Mouse (Mus musculus) G1E (cell line): ENCODE measurements around the gene Six4. TPM values are rescaled to one million over a fixed set of nuclear protein-coding genes. Genes with fewer than 3 reads are reported as not detected.
"Not testable (repeated sequence)": the region's sequence is repeated elsewhere in the genome, so short reads cannot be mapped to it uniquely, and the experiment has no call there.

ENCODE experiments used
- ATAC-seq: 2 replicates; pipeline ENCODE4 v1.8.0; 2016; ENCODE audit warnings: mild to moderate bottlenecking; ENCODE audit not compliant: insufficient number of reproducible peaks, poor library complexity, low FRiP score, severe bottlenecking; ENCODE audit errors: extremely low read depth
- DNase-seq: peaks from one replicate; pipeline ENCODE4 v3.0.0; 2012; ENCODE audit warnings: low spot score
- H3K27me3 ChIP-seq: 2 replicates; pipeline ENCODE4 v1.6.1; 2012; ENCODE audit warnings: mild to moderate bottlenecking, low read length, inconsistent platforms; ENCODE audit not compliant: insufficient read depth
- H3K36me3 ChIP-seq: replicated peaks from 2 replicates; pipeline ENCODE3; 2012; ENCODE audit warnings: mild to moderate bottlenecking, inconsistent platforms
- H3K4me1 ChIP-seq: 2 replicates; pipeline ENCODE4 v1.6.1; 2012; ENCODE audit warnings: low read depth, low read length, inconsistent platforms, mixed read lengths; ENCODE audit not compliant: insufficient read depth
- H3K4me3 ChIP-seq: 2 replicates; pipeline ENCODE4 v1.5.1; 2012; ENCODE audit warnings: low read depth, mild to moderate bottlenecking, inconsistent platforms, low read length, moderate library complexity, mixed read lengths
- H3K9me3 ChIP-seq: replicated peaks from 2 replicates; pipeline ENCODE4 v1.6.1; 2012; ENCODE audit warnings: inconsistent platforms
- CTCF ChIP-seq: IDR thresholded peaks from 2 replicates; pipeline ENCODE4 v1.5.1; 2012; ENCODE audit warnings: low read depth, low read length, inconsistent platforms, mixed read lengths
- GATA1 ChIP-seq: IDR thresholded peaks from 2 replicates; pipeline ENCODE4 v1.6.1; 2012; ENCODE audit warnings: borderline replicate concordance, low read length, inconsistent platforms, mixed read lengths
- GATA2 ChIP-seq: IDR thresholded peaks from 2 replicates; pipeline ENCODE4 v1.6.1; 2012; ENCODE audit warnings: low read depth, low read length, inconsistent platforms, borderline replicate concordance
- POLR2AphosphoS5 ChIP-seq: IDR thresholded peaks from 2 replicates; pipeline ENCODE4 v1.6.1; 2012; ENCODE audit warnings: low read depth, low read length, inconsistent platforms; ENCODE audit not compliant: insufficient replicate concordance
- TAL1 ChIP-seq: conservative IDR thresholded peaks from 2 replicates; pipeline ENCODE4 v1.6.1; 2012; ENCODE audit warnings: low read depth, low read length, inconsistent platforms, mixed read lengths
- polyA plus RNA-seq: library from polyadenylated mRNA; stranded (reverse); fragments of >175 nt; gene quantifications from 2 replicates; pipeline ENCODE4 v1.2.3, GENCODE M21; 2012
- total RNA-seq, 2 experiments: library from RNA; stranded (forward) in 1 of 2; stranded (reverse) in 1 of 2; fragments of 200-1000 nt in 1 of 2; fragments of >200 nt in 1 of 2; fragmentation: Nextera tagmentation in 1 of 2; gene quantifications; 2 replicates each; pipeline ENCODE4 v1.2.3; 2014 to 2017

Gene Six4
- total and polyA plus RNA-seq, 3 experiments = 0.73 to 11.3 (median 3.2) TPM

GRCm38 (mm10) chr12:73107821-73108220, 5.4 kb downstream of the Six4 start:
- TF ChIP-seq GATA1 (no peak), TAL1 (no peak), GATA2 (no peak), CTCF (no peak), POLR2AphosphoS5 (no peak)
- H3K4me3 ChIP-seq = no peak overlapping the region
- peaks cover 27% of the 10 kb centered on the region for H3K4me1 ChIP-seq
- peaks cover 29% of the 10 kb centered on the region for H3K27me3 ChIP-seq
- DNase-seq = no peak
- ATAC-seq = no peak
- no peaks in the 10 kb centered on the region for H3K9me3 ChIP-seq
- peaks cover 30% of the 10 kb centered on the region for H3K36me3 ChIP-seq

- Histone ChIP-seq H3K27me3 (no peaks in the 10 kb centered on the region), H3K4me3 (no peak overlapping the region), H3K4me1 (peaks cover 2% of the 10 kb centered on the region; the same call in 1 of the 2 replicates), H3K36me3 (peaks cover 15% of the 10 kb centered on the region), H3K9me3 (no peaks in the 10 kb centered on the region)
- DNase-seq (no peak), ATAC-seq (no peak)
- TF ChIP-seq TAL1 = no peak
- no peak for TF ChIP-seq CTCF
- no peak for TF ChIP-seq GATA2
- TF ChIP-seq GATA1 = no peak
- TF ChIP-seq POLR2AphosphoS5 = no peak
Observed at GRCm38 (mm10) chr12:73103713-73104112, 9.5 kb downstream of the Six4 start.

DNA sequence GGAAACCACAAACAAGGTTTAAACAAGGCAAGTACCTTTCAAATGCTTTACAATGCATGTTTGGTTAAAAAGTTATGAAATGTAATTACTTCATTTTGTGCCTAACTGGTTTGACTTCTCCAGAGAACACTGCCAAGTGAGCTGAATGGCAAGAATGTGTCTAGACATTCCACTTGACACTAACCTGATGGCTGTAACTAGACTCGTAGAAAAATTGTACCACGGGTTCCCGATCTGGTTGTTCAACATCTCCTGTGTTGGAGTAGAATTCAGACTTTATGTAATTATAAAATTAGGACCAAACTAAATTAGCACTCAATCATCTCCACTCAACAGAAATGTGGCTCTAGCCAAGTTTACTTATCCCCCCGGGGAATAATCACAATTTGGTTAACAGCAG, 14.7 kb downstream of the Six4 start:
- no peak for DNase-seq
- H3K36me3 ChIP-seq = peaks cover 7% of the 10 kb centered on the region
- no peak for ATAC-seq
- peaks cover 3% of the 10 kb centered on the region; the same call in 1 of the 2 replicates for H3K4me1 ChIP-seq
- no peaks in the 10 kb centered on the region for H3K27me3 ChIP-seq
- no peaks in the 10 kb centered on the region for H3K9me3 ChIP-seq
- no peak for TF ChIP-seq GATA1
- TF ChIP-seq CTCF = no peak
- TF ChIP-seq POLR2AphosphoS5 = no peak
- TF ChIP-seq TAL1 = no peak
- H3K4me3 ChIP-seq = no peak overlapping the region

DNA sequence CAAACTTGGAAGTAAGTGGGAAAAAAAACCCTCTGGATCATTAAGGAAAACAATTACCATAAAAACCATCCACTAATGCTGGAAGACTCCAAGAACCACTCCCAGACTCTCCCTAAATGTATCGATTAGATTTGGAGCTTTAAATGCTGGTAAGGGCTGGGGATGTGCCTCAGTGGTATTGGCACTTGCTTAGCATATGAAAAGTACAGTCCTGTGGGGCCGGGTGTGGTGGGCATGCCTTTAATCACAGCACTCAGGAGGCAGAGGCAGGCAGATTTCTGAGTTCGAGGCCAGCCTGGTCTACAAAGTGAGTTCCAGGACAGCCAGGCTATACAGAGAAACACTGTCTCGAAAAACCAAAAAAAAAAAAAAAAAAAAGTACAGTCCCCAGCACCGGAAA, 17.1 kb downstream of the Six4 start:
- not testable (repeated sequence) for H3K27me3 ChIP-seq, H3K9me3 ChIP-seq, H3K4me1 ChIP-seq, H3K4me3 ChIP-seq, DNase-seq, ATAC-seq, H3K36me3 ChIP-seq

DNA sequence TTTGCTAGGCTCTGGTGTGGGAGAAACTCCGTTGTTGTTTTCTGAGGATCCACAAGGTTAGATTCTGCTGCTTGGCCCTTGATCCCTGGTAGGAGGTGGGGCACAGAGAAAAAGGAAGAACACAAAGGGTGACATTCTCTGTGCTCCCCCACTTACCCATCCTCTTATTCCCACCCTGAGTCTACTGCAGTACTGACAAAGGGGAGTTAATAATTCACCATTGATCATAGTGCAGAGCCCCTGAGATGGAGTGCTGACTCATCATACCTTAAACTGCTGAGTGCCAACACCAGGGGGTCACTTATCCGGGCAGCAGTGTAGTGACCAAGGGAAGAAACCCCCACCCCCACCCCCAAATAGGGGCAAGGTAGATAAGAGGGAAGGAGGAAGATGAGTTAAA, 18.7 kb downstream of the Six4 start:
- TF ChIP-seq GATA2 = no peak
- no peak for TF ChIP-seq GATA1
- H3K36me3 ChIP-seq = no peaks in the 10 kb centered on the region
- H3K27me3 ChIP-seq = no peaks in the 10 kb centered on the region
- H3K9me3 ChIP-seq = no peaks in the 10 kb centered on the region
- peaks cover 3% of the 10 kb centered on the region; the same call in 1 of the 2 replicates for H3K4me1 ChIP-seq
- no peak for ATAC-seq
- DNase-seq = no peak
- H3K4me3 ChIP-seq = no peak overlapping the region

DNA sequence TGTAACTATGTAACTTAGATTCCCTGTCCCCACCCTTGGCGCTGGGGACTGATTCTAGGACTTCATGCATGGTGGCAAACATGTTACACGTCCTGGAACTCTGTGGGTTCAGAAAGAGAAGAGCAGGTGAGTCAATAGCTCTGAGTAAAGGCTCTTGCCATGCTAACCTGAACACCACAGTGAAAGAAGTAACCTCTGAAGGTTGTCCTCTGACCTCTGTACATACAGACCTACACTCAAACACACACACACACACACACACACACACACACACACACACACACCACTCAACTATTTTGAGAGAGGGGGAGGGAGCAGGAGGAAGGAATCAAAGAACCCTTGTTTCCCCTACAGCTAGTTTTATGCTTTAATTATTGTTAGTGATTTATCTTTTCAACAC, 19.1 kb downstream of the Six4 start:
- no peak overlapping the region for H3K4me3 ChIP-seq
- DNase-seq = no peak
- H3K4me1 ChIP-seq = peaks cover 5% of the 10 kb centered on the region; the same call in 1 of the 2 replicates
- H3K36me3 ChIP-seq = no peaks in the 10 kb centered on the region
- TF ChIP-seq TAL1 (no peak), GATA2 (no peak), CTCF (no peak), GATA1 (no peak), POLR2AphosphoS5 (no peak)
- no peaks in the 10 kb centered on the region for H3K27me3 ChIP-seq
- H3K9me3 ChIP-seq = no peaks in the 10 kb centered on the region
- no peak for ATAC-seq

GRCm38 (mm10) chr12:73090672-73091335, 22.5 kb downstream of the Six4 start:
- no peak for DNase-seq
- no peaks in the 10 kb centered on the region for H3K9me3 ChIP-seq
- no peak overlapping the region for H3K4me3 ChIP-seq
- H3K36me3 ChIP-seq = no peaks in the 10 kb centered on the region
- TF ChIP-seq GATA1 (no peak), POLR2AphosphoS5 (no peak), TAL1 (no peak), GATA2 (no peak), CTCF (no peak)
- no peak for ATAC-seq
- peaks cover 16% of the 10 kb centered on the region for H3K4me1 ChIP-seq
- no peaks in the 10 kb centered on the region for H3K27me3 ChIP-seq
